Mouse (Mus musculus) cerebellum, postnatal 10 days (tissue): ENCODE measurements around the gene E2f4.

Experiments used
- DNase-seq, 2 experiments: peaks; one replicate each; pipeline ENCODE4 v3.0.0; 2021; ENCODE audit warnings: mixed read lengths in 2 of 2

The E2f4 gene

DNA sequence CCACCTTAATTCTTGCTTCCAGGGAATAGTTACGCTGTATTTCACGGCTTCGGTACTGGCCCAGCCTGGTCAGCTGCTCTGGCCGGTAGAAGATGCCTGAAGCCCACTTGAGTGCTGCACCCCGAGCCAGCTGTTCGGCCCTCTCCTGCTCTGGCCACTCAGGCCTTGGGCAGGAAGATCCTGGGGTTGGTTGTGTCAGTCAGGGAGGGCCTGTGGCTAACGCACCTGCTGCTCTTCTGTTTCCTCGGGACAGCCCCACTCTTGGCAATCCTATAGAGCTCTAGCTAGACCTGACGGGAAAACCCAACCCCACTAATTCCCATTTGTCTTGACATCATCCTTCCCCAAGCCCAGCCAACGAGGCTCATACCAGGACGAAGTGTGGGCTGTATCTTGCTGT is 2.2 kb upstream of the E2f4 start:
- DNase-seq, result peak in 1 of 2 experiments; percentile 9

GRCm38 (mm10) chr8:105295895-105296573 is 1.4 kb upstream of the E2f4 start, which contains the start of gene Exoc3l:
Gene Exoc3l (minus strand): TSS chr8:105296101.
- DNase-seq, result peak in 1 of 2 experiments; percentile 19

DNA sequence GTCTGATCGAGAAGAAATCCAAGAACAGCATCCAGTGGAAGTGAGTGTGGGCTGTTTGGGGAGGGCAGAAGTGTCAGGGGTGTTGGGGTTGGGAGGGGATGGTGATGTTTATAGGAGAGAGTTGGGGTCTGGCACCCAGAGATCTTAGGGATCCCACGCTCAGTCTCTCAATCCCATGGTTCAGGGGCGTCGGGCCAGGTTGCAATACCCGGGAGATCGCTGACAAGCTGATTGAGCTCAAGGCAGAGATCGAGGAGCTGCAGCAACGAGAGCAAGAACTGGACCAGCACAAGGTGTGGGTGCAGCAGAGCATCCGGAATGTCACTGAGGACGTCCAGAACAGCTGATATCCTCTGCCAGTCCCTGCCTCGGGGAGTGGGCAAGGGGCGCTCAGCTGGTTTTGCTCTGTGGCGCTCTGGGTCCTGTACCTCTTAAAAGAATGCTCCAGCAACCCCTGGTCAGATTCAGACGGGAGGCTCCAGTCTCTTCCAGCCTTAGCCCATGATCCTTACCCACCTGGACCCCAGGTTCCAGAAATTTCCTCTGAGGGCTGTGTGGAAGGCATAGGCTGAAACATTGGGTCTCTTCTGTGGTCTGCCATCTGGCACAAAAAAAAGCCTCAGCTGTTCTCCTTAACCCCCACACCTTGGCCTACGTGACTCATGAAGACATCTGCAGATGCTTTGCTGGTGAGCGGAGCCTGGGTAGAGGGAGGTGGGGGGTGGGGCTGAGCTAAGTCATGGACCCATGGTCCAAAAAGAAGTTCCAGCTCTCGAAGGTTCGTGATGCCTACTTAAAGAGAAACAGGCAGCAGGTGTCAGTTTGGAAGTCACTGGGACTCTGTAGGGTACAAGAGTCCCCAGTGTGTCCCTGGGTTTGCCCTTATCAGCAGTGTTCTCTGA is 1.1 kb downstream of the E2f4 start:
- DNase-seq, result peak in 1 of 2 experiments; percentile 48

DNA sequence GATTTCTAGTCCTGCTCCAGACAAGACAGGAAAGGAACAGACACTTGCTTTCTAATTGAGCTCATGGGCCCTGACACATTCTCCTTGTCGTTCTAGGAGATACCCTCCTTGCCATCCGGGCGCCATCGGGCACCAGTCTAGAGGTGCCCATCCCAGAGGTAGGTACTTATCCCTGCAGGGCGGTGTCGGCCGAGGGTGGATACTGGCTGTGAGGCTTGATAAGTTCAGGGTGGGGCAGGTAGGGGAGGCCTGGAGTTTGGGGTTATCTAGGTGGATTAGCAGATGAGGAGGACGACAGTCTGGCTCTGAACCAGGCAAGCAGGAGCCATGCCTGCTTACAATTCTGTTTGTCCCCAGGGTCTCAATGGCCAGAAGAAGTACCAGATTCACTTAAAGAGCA is 2.5 kb downstream of the E2f4 start:
- DNase-seq, result peak in 1 of 2 experiments; percentile 9

GRCm38 (mm10) chr8:105303396-105303795 is 5.9 kb downstream of the E2f4 start:
- DNase-seq, result no peak

GRCm38 (mm10) chr8:105303874-105304273 is 6.4 kb downstream of the E2f4 start:
- no peak for DNase-seq

GRCm38 (mm10) chr8:105304325-105305210 is 7.1 kb downstream of the E2f4 start:
- DNase-seq, result peak in 1 of 2 experiments; percentile 20

DNA sequence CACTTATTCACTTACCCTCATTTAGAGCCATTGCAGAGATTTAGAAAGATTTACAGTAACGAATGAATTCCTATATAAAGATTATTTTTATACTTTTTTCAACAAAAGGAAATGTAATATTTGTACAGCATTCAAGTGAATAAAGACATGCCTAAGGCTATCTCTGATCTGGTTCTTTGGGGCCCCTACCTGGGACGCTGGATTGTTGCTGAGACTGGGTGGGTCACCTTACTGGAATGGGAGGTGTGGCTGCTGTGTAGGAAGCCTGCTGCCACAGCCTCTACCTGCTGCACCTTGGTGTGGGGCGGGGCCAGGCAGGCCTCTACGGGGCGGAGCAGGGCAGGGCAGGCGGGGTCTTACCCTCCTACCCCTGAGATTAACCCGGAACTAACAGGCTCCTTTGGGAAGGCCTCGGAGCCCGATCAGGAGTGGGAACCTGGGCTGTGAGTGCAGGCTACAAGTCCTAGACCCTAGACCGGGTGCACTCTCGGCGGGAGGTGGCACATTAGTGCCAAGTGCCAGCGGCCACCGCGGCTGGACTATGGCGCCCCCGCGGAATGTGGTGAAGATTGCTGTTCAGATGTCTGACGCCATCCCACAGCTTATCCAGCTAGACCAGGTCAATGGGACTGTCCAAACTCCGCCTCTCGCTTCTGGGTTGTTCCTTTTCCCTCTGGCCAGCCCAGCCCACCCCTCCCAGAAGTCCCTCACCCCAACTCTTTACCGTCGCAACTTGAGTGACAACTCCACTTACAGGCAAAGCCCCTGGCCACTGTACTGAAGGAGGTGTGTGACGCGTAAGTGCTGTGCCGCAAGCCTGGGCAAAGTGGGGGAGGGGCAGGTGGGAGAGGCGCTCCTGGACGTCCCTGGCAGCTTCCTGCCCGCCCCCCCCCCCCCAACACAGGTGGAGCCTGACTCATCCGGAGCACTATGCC is 8.0 kb downstream of the E2f4 start, which contains the start of gene Elmo3:
Gene Elmo3, plus strand, starts transcription at position 391 of the 935 bp plus-strand sequence.
- DNase-seq, result peak; percentile 82 to 87

GRCm38 (mm10) chr8:105306146-105306691 is 8.8 kb downstream of the E2f4 start:
- DNase-seq, result no peak

- DNase-seq, result no peak
Observed at GRCm38 (mm10) chr8:105307670-105308069, 10.2 kb downstream of the E2f4 start.

- no peak for DNase-seq
Observed at GRCm38 (mm10) chr8:105308428-105308827, 11.0 kb downstream of the E2f4 start.

DNA sequence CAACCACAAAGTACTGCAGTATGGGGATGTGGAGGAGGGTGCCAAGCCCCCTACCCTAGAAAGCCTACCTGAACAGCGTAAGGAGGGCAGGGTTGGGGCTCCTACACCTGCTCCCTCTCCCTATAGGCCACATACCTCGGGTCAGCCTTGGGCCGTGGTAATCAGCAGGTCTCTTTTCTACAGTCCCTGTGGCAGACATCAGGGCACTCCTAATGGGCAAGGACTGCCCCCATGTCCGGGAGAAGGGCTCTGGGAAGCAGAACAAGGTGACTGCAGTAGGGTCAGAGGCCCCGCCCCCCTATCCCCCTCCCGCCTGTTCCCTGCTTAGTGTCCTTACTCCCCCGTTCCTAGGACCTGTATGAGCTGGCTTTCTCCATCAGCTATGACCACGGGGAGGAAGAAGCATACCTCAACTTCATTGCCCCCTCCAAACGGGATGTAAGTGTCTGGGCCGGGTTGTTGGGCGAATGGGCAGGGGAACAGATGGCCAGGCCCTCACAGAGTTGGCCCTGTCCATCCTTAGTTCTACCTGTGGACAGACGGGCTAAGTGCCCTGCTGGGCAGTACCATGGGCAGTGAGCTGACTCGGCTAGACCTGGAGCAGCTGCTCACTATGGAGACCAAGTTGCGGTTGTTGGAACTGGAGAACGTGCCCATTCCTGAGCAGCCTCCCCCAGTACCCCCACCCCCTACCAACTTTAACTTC is 11.8 kb downstream of the E2f4 start:
- peak; percentile 90 to 93 for DNase-seq

DNA sequence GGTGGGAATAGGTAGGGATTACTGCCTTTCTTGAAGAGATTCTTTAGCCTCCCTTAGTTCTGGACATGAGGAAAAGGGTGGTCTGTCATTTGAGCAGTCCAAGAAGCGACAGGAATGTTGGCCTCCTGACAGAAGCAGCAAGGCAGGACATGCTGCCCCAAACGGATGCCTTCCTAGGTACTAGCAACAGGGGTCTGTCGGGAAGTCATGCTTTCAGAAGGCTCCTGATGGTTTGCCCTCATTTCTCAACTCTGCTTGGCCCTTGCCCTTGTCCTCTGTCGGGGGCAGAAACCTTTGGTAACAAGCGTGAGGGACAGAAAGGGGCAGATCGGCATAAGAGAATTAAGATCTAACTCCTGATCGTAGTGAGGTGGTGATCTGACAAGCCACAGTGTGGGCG is 12.7 kb downstream of the E2f4 start:
- peak in 1 of 2 experiments; percentile 54 for DNase-seq

GRCm38 (mm10) chr8:105311718-105312117 is 14.3 kb downstream of the E2f4 start:
- DNase-seq, result no peak

DNA sequence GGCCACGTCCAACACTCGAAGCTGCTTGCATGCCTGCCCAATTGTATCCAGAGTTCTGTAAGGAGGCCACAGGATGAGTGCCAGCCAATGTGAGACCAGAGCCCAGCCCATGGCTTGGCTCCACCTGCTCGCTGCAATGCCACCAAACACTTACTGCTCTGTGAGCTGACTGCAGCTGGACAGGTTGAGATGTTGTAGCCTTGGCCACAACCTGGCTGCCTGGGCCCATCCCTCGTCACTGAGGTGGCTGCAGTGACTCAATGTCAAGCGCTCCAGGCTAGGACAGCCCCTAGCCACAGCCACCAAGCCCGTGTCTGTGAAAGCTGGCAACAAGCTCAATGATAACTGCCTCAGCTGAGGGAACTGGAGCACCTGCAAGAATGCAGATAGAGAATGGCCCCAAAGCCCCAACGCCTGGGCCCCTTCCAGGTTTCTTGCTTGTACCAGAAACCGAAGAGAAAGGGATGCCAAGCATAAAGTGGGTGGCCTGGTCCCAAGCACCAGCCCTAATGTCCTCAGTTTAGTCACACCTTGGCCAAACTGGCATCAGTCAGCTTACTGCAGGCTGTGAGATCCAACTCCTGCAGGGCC is 15.5 kb downstream of the E2f4 start:
- no peak for DNase-seq

- no peak for DNase-seq
Observed at GRCm38 (mm10) chr8:105313622-105314402, 16.3 kb downstream of the E2f4 start.

GRCm38 (mm10) chr8:105315073-105315769 is 17.8 kb downstream of the E2f4 start:
- peak in 1 of 2 experiments; percentile 57 for DNase-seq

DNA sequence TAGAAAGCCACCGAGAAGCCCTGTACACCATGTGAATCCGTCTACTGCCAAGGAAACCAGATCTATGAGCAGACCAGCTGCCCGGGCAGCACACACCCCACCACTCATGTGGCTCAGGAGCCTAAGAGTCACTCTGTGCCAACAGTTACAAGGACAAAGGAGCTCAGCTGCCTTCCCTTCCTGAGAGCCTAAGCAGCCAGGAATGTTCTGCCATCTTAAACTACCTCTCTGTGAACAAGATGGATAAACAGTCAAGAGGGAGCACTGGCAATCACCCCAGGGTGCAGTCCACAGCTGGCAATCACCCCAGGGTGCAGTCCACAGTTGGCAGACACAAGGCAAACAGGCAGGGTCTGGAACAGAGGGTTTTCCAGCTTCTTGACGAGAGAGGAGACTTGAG is 20.5 kb downstream of the E2f4 start:
- peak; percentile 47 to 53 for DNase-seq
